Mouse (Mus musculus): Measurements from ENCODE around the gene Mrnip.

DNA sequence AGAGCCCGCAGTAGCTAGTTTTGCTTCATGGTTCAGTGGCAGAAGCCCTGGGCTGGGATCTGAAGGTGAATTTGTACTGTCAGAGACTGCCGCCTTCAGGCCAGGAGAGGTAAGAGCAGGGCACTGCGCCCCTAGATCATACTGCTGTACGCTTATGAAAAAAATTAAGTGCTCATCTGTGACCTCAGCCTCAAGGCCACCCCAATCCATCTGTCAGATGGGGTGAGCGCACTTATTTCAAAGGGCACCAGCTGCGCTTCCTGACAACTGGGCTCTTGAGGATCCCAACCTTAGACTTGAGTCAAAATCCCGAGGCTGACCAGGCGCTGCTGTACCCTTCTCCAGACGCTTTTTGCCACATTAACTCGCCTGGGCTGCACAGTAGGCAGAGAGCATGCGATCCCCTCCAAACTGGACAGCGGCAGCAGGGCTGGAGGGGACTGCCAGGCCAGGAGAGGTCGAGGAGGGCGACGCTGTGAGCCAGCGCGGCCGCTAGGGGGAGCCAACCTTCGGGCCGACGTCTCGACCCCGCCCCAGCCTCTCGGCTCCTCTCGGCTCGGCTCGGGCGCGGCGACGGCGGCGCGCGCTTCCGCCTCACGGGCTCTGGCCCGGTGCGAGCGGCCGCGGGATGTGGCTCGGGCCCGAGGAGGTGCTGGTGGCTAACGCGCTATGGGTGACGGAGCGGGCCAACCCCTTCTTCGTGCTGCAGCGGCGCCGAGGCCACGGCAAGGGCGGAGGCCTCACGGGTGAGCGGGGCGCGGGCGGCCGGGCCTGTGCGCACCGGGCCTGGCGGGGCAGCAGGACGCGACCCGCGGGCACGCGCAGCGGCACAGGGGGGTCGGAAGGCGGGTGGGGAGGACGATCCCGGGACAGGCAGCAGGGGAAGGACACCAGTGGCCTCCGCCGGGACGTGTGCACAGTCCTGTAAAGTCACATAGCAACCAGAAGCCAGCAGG lies 43.2 kb upstream of the Mrnip start, which contains the start of gene Tbc1d9b:
- no peak for TF ChIP-seq GATA1 (IDR thresholded peaks at IDR 0.05; ENCODE audit: low read length)
- TF ChIP-seq TAL1 (IDR thresholded peaks at IDR 0.05; ENCODE audit: low read length), result no peak
